In the genomic region with DNA sequence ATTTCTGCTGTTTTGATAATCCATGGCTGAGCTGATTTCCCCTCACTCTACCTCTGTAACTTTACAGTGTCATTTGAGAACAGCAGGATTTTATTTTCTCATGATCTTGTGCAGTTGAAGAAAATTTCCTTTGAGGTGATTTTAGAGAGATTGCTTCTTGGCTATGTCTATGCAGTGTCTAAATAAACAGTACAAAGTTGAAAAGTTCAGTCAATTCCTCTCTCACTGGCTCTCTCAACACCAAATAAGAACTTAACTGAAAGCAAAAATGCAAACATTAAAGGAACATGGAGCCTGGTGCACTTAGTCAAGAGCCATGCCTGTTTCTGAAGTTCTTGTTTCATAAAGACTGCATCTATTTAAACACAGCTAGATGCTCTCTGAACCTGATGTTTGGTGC, we compare ENCODE assay signal across 21 mouse cellular contexts.
"Had no signal": no experiment of that assay in that cellular context is flagged by ENCODE, and none has a peak within 500 bp of the region (broad histone marks: within the 10 kb centered on the region; RNA-seq: fewer than 3 reads in every experiment).

No protein-coding gene starts in this region.

- H3K4me2 ChIP-seq: limb, embryonic 13.5 days; liver, embryonic 11.5 days; midbrain, embryonic 12.5 days; midbrain, embryonic 15.5 days; stomach, embryonic 15.5 days had no signal

- H3K9ac ChIP-seq: limb, embryonic 13.5 days; liver, embryonic 14.5 days; liver, postnatal 0 days; midbrain, embryonic 12.5 days; midbrain, embryonic 15.5 days; stomach, embryonic 15.5 days had no signal

- DNase-seq: kidney, adult 18-20 months; kidney, adult 9 months; kidney, postnatal 14 days; kidney, postnatal 4 days; liver, postnatal 0 days; lung, postnatal 10 days; right cerebral cortex, postnatal 14 days; right cerebral cortex, postnatal 4 days; thymus, adult 2 months; thymus, postnatal 14 days; thymus, postnatal 4 days had no signal

- H3K4me3 ChIP-seq: limb, embryonic 10.5 days; limb, embryonic 13.5 days; midbrain, embryonic 12.5 days; midbrain, embryonic 15.5 days; myocyte; stomach, embryonic 15.5 days had no signal

- H3K27me3 ChIP-seq: limb, embryonic 13.5 days; midbrain, embryonic 12.5 days; midbrain, embryonic 15.5 days; stomach, embryonic 15.5 days had no signal

- H3K27ac ChIP-seq: limb, embryonic 10.5 days; limb, embryonic 13.5 days; liver, embryonic 14.5 days; macrophage; midbrain, embryonic 12.5 days; midbrain, embryonic 15.5 days; stomach, embryonic 15.5 days had no signal

- H3K4me1 ChIP-seq: limb, embryonic 10.5 days; limb, embryonic 13.5 days; midbrain, embryonic 12.5 days; midbrain, embryonic 15.5 days; stomach, embryonic 15.5 days had no signal

- ATAC-seq: hindbrain, embryonic 16.5 days; liver, postnatal 0 days; midbrain, embryonic 15.5 days had no signal

- H3K36me3 ChIP-seq: limb, embryonic 10.5 days; limb, embryonic 13.5 days; midbrain, embryonic 12.5 days; midbrain, embryonic 15.5 days; stomach, embryonic 15.5 days had no signal

- H3K9me3 ChIP-seq: limb, embryonic 10.5 days; limb, embryonic 13.5 days; midbrain, embryonic 12.5 days; midbrain, embryonic 15.5 days; stomach, embryonic 15.5 days had no signal
